Mouse (Mus musculus): ENCODE results near the gene Pck2. TPM values are rescaled to one million over a fixed set of nuclear protein-coding genes. Genes with fewer than 3 reads are reported as not detected.

Pck2 gene
- polyA plus RNA-seq, 1 experiment from 2014 or later = 4.7 TPM

GRCm38 (mm10) chr14:55575302-55575701, 35.2 kb downstream of the Pck2 start, which contains the start of gene Fitm1:
Gene Fitm1, plus strand, starts transcription at chr14:55575617.
- DNase-seq (ENCODE audit: low spot score) = no peak

DNA sequence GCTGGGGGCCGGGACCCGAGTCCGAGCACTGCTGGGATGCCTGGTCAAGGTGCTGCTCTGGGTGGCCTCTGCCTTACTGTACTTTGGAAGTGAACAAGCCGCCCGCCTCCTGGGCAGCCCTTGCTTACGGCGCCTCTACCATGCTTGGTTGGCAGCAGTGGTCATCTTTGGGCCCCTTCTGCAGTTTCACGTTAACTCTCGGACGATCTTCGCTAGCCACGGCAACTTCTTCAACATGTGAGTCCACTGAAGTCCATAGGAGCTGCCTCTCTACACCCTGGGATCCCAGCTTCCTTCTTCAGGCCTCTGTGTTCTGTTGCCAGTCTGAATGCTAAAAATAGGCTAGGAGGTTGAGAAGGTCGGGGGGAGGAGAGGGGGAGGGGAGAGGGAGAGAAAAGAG, 35.6 kb downstream of the Pck2 start:
- no peak for DNase-seq (ENCODE audit: low spot score)

DNA sequence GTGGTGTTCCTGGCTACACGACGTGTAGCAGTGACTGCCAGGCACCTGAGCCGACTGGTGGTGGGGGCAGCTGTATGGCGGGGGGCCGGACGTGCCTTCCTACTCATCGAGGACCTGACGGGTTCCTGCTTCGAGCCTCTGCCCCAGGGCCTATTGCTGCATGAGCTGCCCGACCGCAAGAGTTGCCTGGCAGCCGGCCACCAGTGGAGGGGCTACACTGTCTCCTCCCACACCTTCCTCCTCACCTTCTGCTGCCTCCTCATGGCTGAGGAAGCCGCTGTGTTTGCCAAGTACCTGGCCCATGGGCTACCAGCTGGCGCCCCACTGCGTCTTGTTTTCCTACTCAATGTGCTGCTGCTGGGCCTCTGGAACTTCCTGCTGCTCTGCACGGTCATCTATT, 36.3 kb downstream of the Pck2 start:
- no peak for DNase-seq (ENCODE audit: low spot score)

- DNase-seq (ENCODE audit: low spot score) = peak; percentile 89
Measured at GRCm38 (mm10) chr14:55577871-55578667, 38.0 kb downstream of the Pck2 start, which contains the start of gene Psme1. Gene Psme1, plus strand, starts transcription at chr14:55578123.

- peak; percentile 19 for DNase-seq (ENCODE audit: low spot score)
Measured at GRCm38 (mm10) chr14:55578668-55579269, 38.7 kb downstream of the Pck2 start.

GRCm38 (mm10) chr14:55579511-55580496, 39.7 kb downstream of the Pck2 start:
- no peak for DNase-seq (ENCODE audit: low spot score)

GRCm38 (mm10) chr14:55580731-55581130, 40.7 kb downstream of the Pck2 start:
- no peak for DNase-seq (ENCODE audit: low spot score)

DNA sequence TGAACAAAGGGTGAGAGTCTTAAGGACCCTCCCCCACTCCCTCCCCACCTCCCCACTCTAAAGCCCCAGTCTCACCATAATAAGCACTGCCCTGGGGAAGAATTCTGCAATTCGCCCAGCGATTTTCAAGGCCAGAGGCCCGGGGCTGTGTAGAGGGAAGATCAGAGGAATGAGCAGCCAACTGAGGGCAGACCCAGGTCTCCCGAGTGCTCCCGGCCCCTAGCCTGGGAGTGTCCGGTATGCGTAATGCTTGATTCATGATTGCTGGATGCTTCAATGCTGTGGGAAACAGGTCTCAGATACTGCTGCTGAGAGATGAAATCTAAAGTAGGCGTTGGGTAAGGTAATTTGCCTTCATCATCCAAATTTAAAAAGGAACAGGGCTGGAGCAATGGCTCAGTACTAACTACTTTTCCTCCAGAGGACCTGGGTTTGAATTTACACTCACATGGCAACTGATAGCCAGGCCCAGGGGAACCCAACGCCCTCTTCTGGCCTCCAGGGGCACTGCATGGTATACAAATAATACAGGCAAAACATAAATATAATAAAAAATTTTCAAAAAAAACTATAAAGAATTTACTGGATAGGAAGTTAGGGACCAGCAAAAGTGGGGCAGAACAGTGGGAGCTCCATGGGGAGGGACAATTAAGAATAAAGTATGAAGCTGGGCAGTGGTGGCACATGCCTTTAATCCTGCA, 42.1 kb downstream of the Pck2 start:
- no peak for DNase-seq (ENCODE audit: low spot score)

DNA sequence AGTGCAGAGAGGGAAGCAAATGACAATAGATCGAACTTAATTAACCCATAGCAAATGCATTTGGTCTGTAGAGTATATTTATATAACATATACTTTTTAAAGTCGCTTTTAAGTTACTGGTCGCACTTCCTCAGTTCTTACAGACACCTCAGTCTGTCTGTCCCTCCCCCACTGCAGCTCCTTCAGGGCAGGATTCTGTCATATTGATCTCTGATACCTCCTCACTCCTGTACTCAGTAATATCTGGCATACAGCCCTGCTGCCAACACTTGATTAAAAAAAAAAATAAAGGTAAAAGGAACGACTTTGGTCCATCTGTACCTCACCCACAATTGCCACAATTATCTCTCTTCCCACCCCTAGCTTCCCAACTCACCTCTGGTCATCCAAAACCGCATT, 44.2 kb downstream of the Pck2 start:
- DNase-seq (ENCODE audit: low spot score) = no peak

- DNase-seq (ENCODE audit: low spot score) = peak; percentile 15
Measured at GRCm38 (mm10) chr14:55584702-55585565, 44.9 kb downstream of the Pck2 start, which contains the start of gene Emc9. Gene Emc9, minus strand, starts transcription at chr14:55585302.

- peak; percentile 22 for DNase-seq (ENCODE audit: low spot score)
Measured at GRCm38 (mm10) chr14:55585566-55585960, 45.5 kb downstream of the Pck2 start.

DNA sequence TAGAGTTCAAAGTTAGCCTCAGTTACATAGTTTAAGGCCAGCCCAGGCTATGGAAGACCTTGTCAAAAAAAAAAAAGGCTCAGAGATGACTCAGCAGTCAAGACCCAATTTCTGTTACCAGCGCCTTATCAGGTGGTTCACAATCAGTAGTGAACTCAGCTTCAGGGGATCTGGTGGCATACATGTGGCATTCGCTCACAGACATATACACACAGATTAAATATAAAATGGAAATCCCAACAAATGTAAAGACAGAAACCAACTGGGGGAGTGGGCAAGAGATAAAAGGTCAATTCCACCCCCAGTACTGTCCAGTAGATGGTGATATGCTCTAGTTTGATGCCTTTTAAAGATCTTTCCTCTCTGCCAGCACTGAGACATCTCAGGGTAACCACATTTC, 46.1 kb downstream of the Pck2 start:
- DNase-seq (ENCODE audit: low spot score) = no peak

- DNase-seq (ENCODE audit: low spot score) = no peak
Measured at GRCm38 (mm10) chr14:55589271-55589670, 49.2 kb downstream of the Pck2 start.

DNA sequence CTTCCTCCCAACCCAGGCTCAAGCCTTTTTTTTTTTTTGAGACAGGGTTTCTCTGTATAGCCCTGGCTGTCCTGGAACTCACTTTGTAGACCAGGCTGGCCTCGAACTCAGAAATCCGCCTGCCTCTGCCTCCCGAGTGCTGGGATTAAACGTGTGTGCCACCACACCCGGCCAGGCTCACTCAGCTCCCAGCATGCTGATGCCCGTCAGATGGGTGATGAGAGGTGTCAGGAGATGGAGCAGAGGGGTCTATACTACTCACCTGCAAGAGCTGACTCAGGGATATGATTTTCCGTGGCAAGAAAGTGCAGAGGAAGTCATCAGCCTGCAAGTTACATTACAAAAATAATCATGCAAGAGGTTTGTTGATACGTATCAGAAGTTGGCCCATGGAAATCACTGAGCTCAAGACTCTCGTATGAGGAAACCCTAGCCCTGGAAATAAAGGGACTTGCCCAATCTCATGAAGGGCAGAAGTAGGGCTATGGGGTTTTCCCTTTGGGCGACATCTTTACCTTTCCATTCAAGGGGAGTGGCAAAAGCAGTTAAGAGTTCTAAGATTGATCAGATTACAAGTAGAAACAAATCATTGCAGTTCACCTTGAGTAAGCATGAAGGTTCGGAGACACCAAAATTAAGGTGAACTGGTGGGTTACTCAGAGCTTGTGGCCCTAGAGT, 49.8 kb downstream of the Pck2 start:
- no peak for DNase-seq (ENCODE audit: low spot score)

DNA sequence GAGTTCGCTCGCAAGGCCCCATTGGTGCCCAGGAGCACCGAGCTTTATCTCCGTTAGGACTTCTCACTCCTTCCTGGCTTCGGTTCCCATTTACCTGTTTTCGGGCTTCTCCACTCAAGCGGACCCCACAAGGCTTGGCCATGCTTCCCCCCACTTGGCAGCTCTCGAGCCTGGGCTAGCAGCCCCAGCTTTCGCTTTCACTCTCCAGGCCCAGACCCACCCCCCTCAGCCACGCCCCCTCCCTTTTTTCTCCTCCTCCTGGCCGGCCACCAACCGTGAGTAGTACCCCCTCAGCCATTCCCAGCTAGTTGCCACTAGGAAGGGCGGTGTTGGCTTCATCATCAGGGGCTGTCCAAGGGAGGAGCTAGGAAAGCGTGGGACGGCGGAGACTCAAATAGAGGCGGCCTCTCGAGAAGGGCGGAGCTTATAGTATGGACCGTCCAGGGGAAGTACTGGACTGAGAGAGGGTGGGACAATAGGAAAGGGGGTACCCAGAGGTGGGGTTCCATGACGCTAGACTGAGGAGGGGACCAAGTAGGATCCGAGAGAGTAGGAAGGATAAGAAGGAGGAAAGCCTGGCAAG, 50.8 kb downstream of the Pck2 start, which contains the start of gene Psme2:
Gene Psme2, minus strand, starts transcription at position 366 of the 583 bp plus-strand sequence.
- DNase-seq (ENCODE audit: low spot score) = peak; percentile 73

- peak; percentile 82 for DNase-seq (ENCODE audit: low spot score)
Measured at GRCm38 (mm10) chr14:55591331-55591891, 51.3 kb downstream of the Pck2 start, which contains the start of gene Rnf31. Gene Rnf31, plus strand, starts transcription at chr14:55591708.

DNA sequence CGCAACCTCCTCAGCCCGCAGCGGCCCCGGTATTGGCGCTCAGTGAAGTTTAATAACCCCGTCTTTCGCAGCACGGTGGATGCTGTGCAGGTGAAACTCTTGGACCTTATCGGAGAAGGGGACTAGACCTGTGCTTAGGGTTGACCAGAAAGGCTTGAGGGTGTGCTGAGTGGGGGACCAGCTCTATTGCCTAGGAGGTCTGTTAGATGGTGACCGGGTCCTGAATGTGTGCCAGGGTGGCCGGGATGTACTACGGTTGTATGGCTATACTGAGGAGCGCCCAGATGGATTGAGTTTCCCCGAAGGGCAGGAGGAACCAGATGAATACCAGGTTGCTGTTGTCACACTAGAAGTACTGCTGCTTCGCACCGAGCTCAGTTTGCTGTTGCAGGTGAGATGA, 52.2 kb downstream of the Pck2 start:
- DNase-seq (ENCODE audit: low spot score) = no peak

- no peak for DNase-seq (ENCODE audit: low spot score)
Measured at GRCm38 (mm10) chr14:55596036-55596690, 56.1 kb downstream of the Pck2 start.
